Mouse (Mus musculus) MEL (cell line): ENCODE measurements around the gene Hoxa5.

Source experiments
- CHD1 ChIP-seq: IDR thresholded peaks from 2 replicates; pipeline ENCODE4 v1.6.1; 2012; ENCODE audit warnings: low read depth, mild to moderate bottlenecking, inconsistent platforms, low read length, improper control_type of control experiment
- CHD2 ChIP-seq: IDR thresholded peaks from 2 replicates; pipeline ENCODE4 v1.6.1; 2011; ENCODE audit warnings: low read length, improper control_type of control experiment
- CTCF ChIP-seq, 3 experiments: IDR thresholded peaks in 2 of 3; conservative IDR thresholded peaks in 1 of 3; 2 replicates each; pipeline ENCODE4 v1.5.1; 2011 to 2012; ENCODE audit warnings: low read length in 3 of 3, low read depth in 2 of 3, mild to moderate bottlenecking in 2 of 3, improper control_type of control experiment in 1 of 3, inconsistent platforms in 1 of 3, mixed read lengths in 1 of 3, moderate library complexity in 1 of 3; ENCODE audit not compliant: control insufficient read depth in 1 of 3, insufficient read depth in 1 of 3, poor library complexity in 1 of 3, severe bottlenecking in 1 of 3
- ELF1 ChIP-seq: IDR thresholded peaks from 2 replicates; pipeline ENCODE4 v1.6.1; 2014; ENCODE audit warnings: low read depth, mild to moderate bottlenecking, inconsistent platforms, low read length, improper control_type of control experiment, moderate library complexity
- MAX ChIP-seq: IDR thresholded peaks from 2 replicates; pipeline ENCODE4 v1.6.1; 2011; ENCODE audit warnings: low read length, improper control_type of control experiment
- NRF1 ChIP-seq: IDR thresholded peaks from 2 replicates; pipeline ENCODE4 v1.6.1; 2014; ENCODE audit warnings: low read depth, mild to moderate bottlenecking, inconsistent platforms, low read length, improper control_type of control experiment, moderate library complexity; ENCODE audit not compliant: poor library complexity, insufficient read depth, severe bottlenecking
- POLR2A ChIP-seq, 2 experiments: IDR thresholded peaks; 2 replicates each; pipeline ENCODE4 v1.6.1; 2011 to 2012; ENCODE audit warnings: low read length in 2 of 2, mild to moderate bottlenecking in 2 of 2, control low read depth in 1 of 2, improper control_type of control experiment in 1 of 2, low read depth in 1 of 2, moderate library complexity in 1 of 2; ENCODE audit not compliant: control insufficient read depth in 1 of 2, insufficient read depth in 1 of 2, poor library complexity in 1 of 2
- RAD21 ChIP-seq: IDR thresholded peaks from 2 replicates; pipeline ENCODE4 v1.6.1; 2011; ENCODE audit warnings: mild to moderate bottlenecking, low read depth, low read length, improper control_type of control experiment
- SIN3A ChIP-seq: IDR thresholded peaks from 2 replicates; pipeline ENCODE4 v1.6.1; 2012; ENCODE audit warnings: low read length, improper control_type of control experiment, inconsistent platforms
- TBP ChIP-seq: IDR thresholded peaks from 2 replicates; pipeline ENCODE4 v1.8.0; 2011; ENCODE audit warnings: low read depth, low read length, improper control_type of control experiment
- UBTF ChIP-seq: IDR thresholded peaks from 2 replicates; pipeline ENCODE4 v1.6.1; 2012; ENCODE audit warnings: low read depth, mild to moderate bottlenecking, inconsistent platforms, low read length, improper control_type of control experiment, moderate library complexity, borderline replicate concordance; ENCODE audit not compliant: insufficient read depth
- ZC3H11A ChIP-seq: IDR thresholded peaks from 2 replicates; pipeline ENCODE4 v1.6.1; 2012; ENCODE audit warnings: low read depth, mild to moderate bottlenecking, inconsistent platforms, low read length, improper control_type of control experiment
- ZKSCAN1 ChIP-seq: IDR thresholded peaks from 2 replicates; pipeline ENCODE4 v1.6.1; 2012; ENCODE audit warnings: low read depth, mild to moderate bottlenecking, inconsistent platforms, low read length, improper control_type of control experiment, moderate library complexity
- ZNF384 ChIP-seq: IDR thresholded peaks from 2 replicates; pipeline ENCODE4 v1.6.1; 2012; ENCODE audit warnings: low read depth, mild to moderate bottlenecking, inconsistent platforms, low read length, improper control_type of control experiment

- TF ChIP-seq POLR2A (IDR thresholded peaks at IDR 0.05; ENCODE audit: control insufficient read depth in 1 of 2, insufficient read depth in 1 of 2, low read depth in 1 of 2, low read length in 2 of 2, poor library complexity in 1 of 2) (no peak), CTCF (IDR thresholded peaks at IDR 0.05 in 2 of 3, conservative IDR thresholded peaks at IDR 0.05 in 1 of 3; ENCODE audit: control insufficient read depth in 1 of 3, insufficient read depth in 1 of 3, low read depth in 2 of 3, low read length in 3 of 3, poor library complexity in 1 of 3, severe bottlenecking in 1 of 3) (no peak), UBTF (no peak), SIN3A (no peak), ZC3H11A (no peak), ELF1 (no peak), TBP (no peak), ZNF384 (no peak), RAD21 (no peak), CHD2 (no peak), ZKSCAN1 (no peak), MAX (no peak), CHD1 (no peak), NRF1 (no peak)
Observed at GRCm38 (mm10) chr6:52208868-52209684, 4.7 kb upstream of the Hoxa5 start.
